Mouse (Mus musculus): ENCODE data around the gene Arhgdia. TPM values are rescaled to one million over a fixed set of nuclear protein-coding genes. Genes with fewer than 3 reads are reported as not detected.

The Arhgdia gene
- polyA plus RNA-seq, 1 experiment from 2014 or later, result 627 TPM

DNA sequence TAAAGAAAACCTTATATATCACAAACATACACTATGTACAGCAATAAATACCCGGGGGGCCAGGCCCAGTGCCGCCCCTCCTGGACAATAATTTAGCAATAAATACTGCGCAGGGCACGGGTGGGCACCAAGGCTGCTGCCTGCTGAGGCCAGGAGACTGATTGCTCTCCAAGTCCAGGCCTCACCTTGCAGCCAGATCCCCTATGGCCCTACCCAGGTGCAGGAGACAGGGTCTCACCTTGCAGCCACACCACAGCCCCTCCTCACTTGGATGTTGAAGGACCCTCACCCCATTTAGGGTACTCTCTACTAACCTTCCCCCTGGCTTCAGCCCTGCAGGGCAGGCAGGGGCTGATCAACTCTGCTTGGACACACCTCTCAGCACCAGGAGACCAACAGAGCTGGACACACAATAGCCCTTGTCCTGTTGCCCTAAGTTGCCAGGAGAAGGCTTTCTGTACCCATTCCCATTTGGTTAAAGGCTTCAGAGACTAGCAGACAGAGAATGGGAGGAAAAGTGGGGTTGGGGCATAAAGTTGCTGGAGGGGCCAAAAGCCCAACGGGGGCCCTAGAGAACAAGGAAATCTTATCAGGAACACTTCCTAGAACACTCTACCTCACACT, 43.8 kb upstream of the Arhgdia start, which contains the start of gene Sirt7:
TSS of gene Sirt7 (minus strand) at position 89 of the 624 bp plus-strand sequence.
- peak within 1 kb of the TSS; percentile 98 for H3K4me2 ChIP-seq (ENCODE audit: low read length)
- 0 out of 2 replicates have a peak, but pooled peaks have one; percentile 4 for ATAC-seq (replicated peaks; ENCODE audit: low FRiP score, low TSS enrichment, low read depth)
- H3K27me3 ChIP-seq (replicated peaks; ENCODE audit: control insufficient read depth, insufficient read depth, low read length), result no peaks in the 10 kb centered on the region
- DNase-seq (ENCODE audit: low spot score), result no peak
- peaks cover 46% of the 10 kb centered on the region for H3K36me3 ChIP-seq (ENCODE audit: control insufficient read depth, insufficient read depth, low read length)
- H3K27ac ChIP-seq (ENCODE audit: low read depth), result peak within 1 kb of the TSS; percentile 70
- H3K9me3 ChIP-seq (ENCODE audit: control insufficient read depth, low read length), result no peaks in the 10 kb centered on the region
- H3K4me1 ChIP-seq (replicated peaks; ENCODE audit: control insufficient read depth, insufficient read depth, low read length), result peaks cover 21% of the 10 kb centered on the region
- H3K4me3 ChIP-seq (ENCODE audit: low read depth, low read length), result peak within 1 kb of the TSS; percentile 97
- WGBS, result 17% methylated on average over 5 of the region's 5 CpGs
- H3K9ac ChIP-seq (ENCODE audit: low read length), result peak within 1 kb of the TSS; percentile 73

GRCm38 (mm10) chr11:120624680-120625111, 43.3 kb upstream of the Arhgdia start:
- peak overlapping the region; percentile 97 for H3K4me3 ChIP-seq (ENCODE audit: low read depth, low read length)
- H3K27ac ChIP-seq (ENCODE audit: low read depth), result peak overlapping the region; percentile 70
- H3K9ac ChIP-seq (ENCODE audit: low read length), result peak overlapping the region; percentile 73
- ATAC-seq (replicated peaks; ENCODE audit: low FRiP score, low TSS enrichment, low read depth) (peak; percentile 83), DNase-seq (ENCODE audit: low spot score) (peak; percentile 90)
- peaks cover 15% of the 10 kb centered on the region for H3K4me1 ChIP-seq (replicated peaks; ENCODE audit: control insufficient read depth, insufficient read depth, low read length)
- H3K9me3 ChIP-seq (ENCODE audit: control insufficient read depth, low read length), result no peaks in the 10 kb centered on the region
- WGBS, result under 1% methylated on average over 53 of the region's 53 CpGs
- peaks cover 52% of the 10 kb centered on the region for H3K36me3 ChIP-seq (ENCODE audit: control insufficient read depth, insufficient read depth, low read length)
- no peaks in the 10 kb centered on the region for H3K27me3 ChIP-seq (replicated peaks; ENCODE audit: control insufficient read depth, insufficient read depth, low read length)
- H3K4me2 ChIP-seq (ENCODE audit: low read length), result peak overlapping the region; percentile 98

DNA sequence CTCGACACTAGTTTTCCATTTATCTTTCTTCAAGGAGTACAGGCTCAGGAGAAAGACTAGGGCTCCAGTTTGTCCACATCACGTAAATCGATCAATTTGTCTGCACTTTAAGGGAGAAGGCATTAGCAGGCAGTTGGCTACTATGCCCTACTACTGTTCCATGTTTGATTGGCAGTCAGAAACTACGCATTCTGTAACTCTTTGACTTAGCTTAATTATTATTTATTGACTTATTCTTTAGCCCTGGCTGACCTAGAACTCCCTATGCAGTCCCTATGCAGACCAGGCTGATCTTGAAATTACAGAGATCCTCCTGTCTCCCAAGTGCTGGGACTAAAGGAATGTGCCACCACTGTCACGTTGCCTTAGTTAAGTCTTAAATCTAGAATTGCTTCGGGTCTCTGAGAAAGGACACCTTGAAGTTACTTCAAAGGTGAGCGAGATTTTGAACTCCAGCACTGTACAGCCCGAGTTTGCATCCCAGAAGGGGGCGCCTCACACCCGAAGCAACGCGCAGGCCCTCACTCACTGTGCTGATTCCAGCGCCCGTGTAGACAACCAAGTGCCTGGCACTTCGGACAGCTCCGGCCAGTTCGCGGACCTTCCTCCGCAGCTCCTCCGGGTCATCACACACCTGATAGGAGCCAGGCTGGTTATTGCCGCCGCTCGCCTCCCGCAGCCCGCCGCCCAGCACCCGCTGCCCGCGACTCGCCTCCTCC, 42.7 kb upstream of the Arhgdia start:
- Histone ChIP-seq H3K4me1 (replicated peaks; ENCODE audit: control insufficient read depth, insufficient read depth, low read length) (peaks cover 12% of the 10 kb centered on the region), H3K4me3 (ENCODE audit: low read depth, low read length) (peak overlapping the region; percentile 97), H3K27ac (ENCODE audit: low read depth) (peak overlapping the region; percentile 70), H3K9me3 (ENCODE audit: control insufficient read depth, low read length) (no peaks in the 10 kb centered on the region), H3K27me3 (replicated peaks; ENCODE audit: control insufficient read depth, insufficient read depth, low read length) (no peaks in the 10 kb centered on the region), H3K36me3 (ENCODE audit: control insufficient read depth, insufficient read depth, low read length) (peaks cover 51% of the 10 kb centered on the region), H3K4me2 (ENCODE audit: low read length) (peak overlapping the region; percentile 98), H3K9ac (ENCODE audit: low read length) (peak overlapping the region; percentile 73)
- peak; percentile 77 for ATAC-seq (replicated peaks; ENCODE audit: low FRiP score, low TSS enrichment, low read depth)
- DNase-seq (ENCODE audit: low spot score), result peak; percentile 82
- WGBS, result 14% methylated on average over 29 of the region's 30 CpGs

DNA sequence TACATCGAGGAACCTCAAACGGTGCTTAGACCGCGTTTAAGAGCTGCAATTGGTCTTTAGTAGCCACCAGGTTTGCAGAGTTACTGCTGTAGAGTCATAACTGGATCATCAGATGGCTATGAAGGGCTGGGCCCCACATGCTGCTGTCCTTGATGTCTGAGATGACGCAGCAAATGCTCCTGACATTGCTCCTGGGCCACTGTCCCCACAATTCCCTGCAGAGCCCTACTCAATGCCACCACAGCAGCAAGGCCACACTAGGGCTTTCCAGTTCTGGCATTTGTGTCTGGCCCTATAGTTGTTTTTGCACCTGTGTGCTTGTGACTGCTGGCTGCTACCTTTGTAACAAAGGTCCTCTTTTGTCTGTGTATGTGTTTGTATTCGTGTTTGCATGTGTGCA, 41.4 kb upstream of the Arhgdia start:
- Histone ChIP-seq H3K27me3 (replicated peaks; ENCODE audit: control insufficient read depth, insufficient read depth, low read length) (no peaks in the 10 kb centered on the region), H3K9me3 (ENCODE audit: control insufficient read depth, low read length) (no peaks in the 10 kb centered on the region), H3K4me1 (replicated peaks; ENCODE audit: control insufficient read depth, insufficient read depth, low read length) (peaks cover 12% of the 10 kb centered on the region), H3K27ac (ENCODE audit: low read depth) (no peak overlapping the region), H3K36me3 (ENCODE audit: control insufficient read depth, insufficient read depth, low read length) (peaks cover 48% of the 10 kb centered on the region), H3K4me2 (ENCODE audit: low read length) (no peak overlapping the region), H3K4me3 (ENCODE audit: low read depth, low read length) (no peak overlapping the region), H3K9ac (ENCODE audit: low read length) (no peak overlapping the region)
- DNase-seq (ENCODE audit: low spot score) (no peak), ATAC-seq (replicated peaks; ENCODE audit: low FRiP score, low TSS enrichment, low read depth) (no peak)
- WGBS, result 89% methylated on average over 6 of the region's 6 CpGs

DNA sequence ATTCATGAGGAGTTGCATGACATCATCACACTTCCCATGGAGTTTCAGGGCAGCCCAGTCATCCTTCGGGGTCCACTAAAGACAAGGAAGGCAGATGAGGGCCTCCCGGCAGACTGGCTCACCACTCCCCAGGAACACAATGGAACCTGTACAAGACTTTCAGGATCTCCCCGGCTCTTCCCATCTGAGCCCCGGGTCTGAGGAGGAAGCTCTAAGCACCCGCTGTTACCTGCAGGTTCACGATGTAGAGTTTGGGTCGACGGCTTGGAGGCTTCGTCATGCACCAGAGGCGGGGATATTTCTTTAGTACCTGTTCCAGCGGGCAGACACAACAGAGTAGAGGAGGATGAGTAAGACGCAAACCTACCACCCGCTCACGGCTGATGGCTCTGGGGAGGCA, 38.8 kb upstream of the Arhgdia start:
- Histone ChIP-seq H3K27ac (ENCODE audit: low read depth) (no peak overlapping the region), H3K4me2 (ENCODE audit: low read length) (no peak overlapping the region), H3K36me3 (ENCODE audit: control insufficient read depth, insufficient read depth, low read length) (peaks cover 47% of the 10 kb centered on the region), H3K9me3 (ENCODE audit: control insufficient read depth, low read length) (no peaks in the 10 kb centered on the region), H3K9ac (ENCODE audit: low read length) (no peak overlapping the region), H3K4me3 (ENCODE audit: low read depth, low read length) (no peak overlapping the region), H3K4me1 (replicated peaks; ENCODE audit: control insufficient read depth, insufficient read depth, low read length) (peaks cover 15% of the 10 kb centered on the region), H3K27me3 (replicated peaks; ENCODE audit: control insufficient read depth, insufficient read depth, low read length) (no peaks in the 10 kb centered on the region)
- DNase-seq (ENCODE audit: low spot score) (no peak), ATAC-seq (replicated peaks; ENCODE audit: low FRiP score, low TSS enrichment, low read depth) (no peak)
- WGBS, result 92% methylated on average over 14 of the region's 14 CpGs

DNA sequence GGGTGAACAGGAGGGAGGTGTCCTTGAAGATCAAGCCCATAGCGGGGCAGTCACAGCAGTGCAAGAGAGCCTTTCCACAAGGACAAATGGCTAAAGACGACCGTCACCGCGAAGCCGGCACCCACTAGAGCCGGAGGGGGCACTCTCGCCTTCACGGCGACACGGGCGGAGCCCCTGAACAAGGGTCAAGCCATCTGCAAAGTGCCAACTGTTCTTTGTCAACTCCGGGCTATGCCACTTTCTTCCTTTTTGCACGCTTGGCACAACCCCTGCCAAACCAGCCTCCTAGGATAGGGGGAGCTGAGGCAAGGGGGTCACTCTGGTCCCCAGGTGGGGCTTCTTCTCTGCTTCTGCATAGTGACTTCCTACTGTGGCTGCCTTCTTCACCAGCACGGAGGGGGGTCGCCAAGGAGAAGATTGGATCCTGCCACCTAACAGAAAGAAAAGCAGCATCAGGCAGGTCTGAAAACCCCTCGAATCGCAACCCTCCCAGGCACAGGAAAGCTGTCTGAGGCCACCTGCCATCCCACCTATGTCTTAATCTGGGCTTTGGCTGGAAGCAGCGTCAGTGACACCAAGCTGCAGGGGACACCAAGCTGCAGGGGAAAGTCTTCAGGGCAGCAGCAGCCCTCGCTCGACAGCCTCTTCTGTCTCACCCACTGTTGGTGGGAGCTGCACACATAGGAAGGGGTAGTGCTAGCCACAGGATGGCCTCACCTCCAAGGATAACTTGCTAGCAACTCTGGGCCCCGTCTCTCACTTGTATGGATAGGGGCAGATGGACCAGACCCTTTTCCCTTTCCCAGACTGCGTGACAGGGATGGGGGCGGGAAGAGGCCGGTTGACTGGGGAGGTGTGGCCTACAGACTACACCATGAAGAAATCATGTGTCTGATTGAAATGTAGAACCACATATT, 37.5 kb upstream of the Arhgdia start:
- no peak overlapping the region for H3K4me2 ChIP-seq (ENCODE audit: low read length)

DNA sequence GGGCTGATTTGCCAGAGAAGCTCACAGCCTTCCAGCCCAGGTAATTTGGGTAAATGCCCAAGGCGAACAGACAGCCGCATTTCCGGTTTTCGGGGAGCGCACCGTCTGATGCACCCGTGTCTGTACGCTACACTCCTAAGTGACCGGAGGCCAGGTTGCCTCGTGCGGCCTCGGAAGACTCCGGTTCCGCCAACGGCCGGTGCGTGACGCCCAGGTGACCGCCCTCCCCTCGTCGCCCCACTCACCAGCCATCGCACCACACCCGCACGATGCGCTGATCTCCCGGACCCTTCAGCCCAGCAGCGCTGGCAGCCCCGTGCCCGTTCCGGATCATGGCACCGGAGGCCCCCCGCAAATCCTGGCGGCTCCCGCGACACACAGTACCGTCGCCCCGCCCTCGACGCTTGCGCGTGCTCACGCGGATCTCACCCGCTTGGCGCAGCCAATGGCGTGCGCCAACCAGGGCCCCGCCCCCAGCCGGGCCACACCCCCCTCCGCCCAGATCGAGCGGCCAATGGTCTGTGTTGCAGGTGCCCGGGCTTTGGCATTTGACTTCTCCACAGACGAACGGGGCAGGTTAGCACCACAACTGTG, 36.2 kb upstream of the Arhgdia start, which contains the start of gene Pcyt2:
TSS of gene Pcyt2 (minus strand) at position 418 of the 594 bp plus-strand sequence.
- H3K9ac ChIP-seq (ENCODE audit: low read length), result peak within 1 kb of the TSS; percentile 76
- peak; percentile 89 for ATAC-seq (replicated peaks; ENCODE audit: low FRiP score, low TSS enrichment, low read depth)
- peak within 1 kb of the TSS; percentile 64 for H3K27ac ChIP-seq (ENCODE audit: low read depth)
- H3K36me3 ChIP-seq (ENCODE audit: control insufficient read depth, insufficient read depth, low read length), result peaks cover 57% of the 10 kb centered on the region
- peak within 1 kb of the TSS; percentile 80 for H3K4me2 ChIP-seq (ENCODE audit: low read length)
- DNase-seq (ENCODE audit: low spot score), result peak; percentile 90
- H3K4me3 ChIP-seq (ENCODE audit: low read depth, low read length), result peak within 1 kb of the TSS; percentile 75
- H3K27me3 ChIP-seq (replicated peaks; ENCODE audit: control insufficient read depth, insufficient read depth, low read length), result no peaks in the 10 kb centered on the region
- under 1% methylated on average over 56 of the region's 56 CpGs for WGBS
- H3K9me3 ChIP-seq (ENCODE audit: control insufficient read depth, low read length), result no peaks in the 10 kb centered on the region
- H3K4me1 ChIP-seq (replicated peaks; ENCODE audit: control insufficient read depth, insufficient read depth, low read length), result peaks cover 8% of the 10 kb centered on the region

More for the DNA sequence above, 37.5 kb upstream of the Arhgdia start:
- ATAC-seq (replicated peaks; ENCODE audit: low FRiP score, low TSS enrichment, low read depth), result no peak
- peaks cover 10% of the 10 kb centered on the region for H3K4me1 ChIP-seq (replicated peaks; ENCODE audit: control insufficient read depth, insufficient read depth, low read length)
- DNase-seq (ENCODE audit: low spot score), result no peak
- H3K9ac ChIP-seq (ENCODE audit: low read length), result no peak overlapping the region
- no peaks in the 10 kb centered on the region for H3K9me3 ChIP-seq (ENCODE audit: control insufficient read depth, low read length)
- 93% methylated on average over 25 of the region's 25 CpGs for WGBS
- no peaks in the 10 kb centered on the region for H3K27me3 ChIP-seq (replicated peaks; ENCODE audit: control insufficient read depth, insufficient read depth, low read length)
- peaks cover 59% of the 10 kb centered on the region for H3K36me3 ChIP-seq (ENCODE audit: control insufficient read depth, insufficient read depth, low read length)
- H3K4me3 ChIP-seq (ENCODE audit: low read depth, low read length), result no peak overlapping the region
- H3K27ac ChIP-seq (ENCODE audit: low read depth), result no peak overlapping the region

All from intestine, embryonic 14.5 days (tissue).